ENCODE assay signal across 10 mouse cellular contexts in genomic region chr6:136468974-136469792, GRCm38 (mm10). TPM values are rescaled to one million over a fixed set of nuclear protein-coding genes. Genes with fewer than 3 reads are reported as not detected.
DNase-seq lines count a peak whose midpoint lies in the region; ATAC-seq and TF ChIP-seq lines count a peak whose summit lies in the region.
"Had no signal": no experiment of that assay in that cellular context is flagged by ENCODE, and none has a peak within 500 bp of the region (broad histone marks: within the 10 kb centered on the region; RNA-seq: fewer than 3 reads in every experiment).

No protein-coding gene starts in this region.

- no peak for ATAC-seq in hindbrain, embryonic 14.5 days (ENCODE audit: low FRiP score)
- ATAC-seq in liver, postnatal 0 days: no peak; the same call in 1 of the 2 replicates
- no peak; the same call in 1 of the 2 replicates for ATAC-seq in megakaryocyte progenitor cell, adult 5-6 weeks (replicated peaks; ENCODE audit: poor library complexity)

- dilution Hi-C loops in CH12.LX (cut with MboI; ENCODE audit: extremely low pct_ligation_motif_present, extremely low pct_unique_long_range_greater_than_20kb, low sequenced_read_pairs): no loop called here

- 16% methylated on average over 12 of the region's 12 CpGs for WGBS in hindbrain, embryonic 14.5 days
- 34% methylated on average over 12 of the region's 12 CpGs for WGBS in liver, postnatal 0 days (ENCODE audit: insufficient replicate concordance)

- no peak for TF ChIP-seq CTCF in CH12.LX (conservative IDR thresholded peaks at IDR 0.05 in 1 of 2, IDR thresholded peaks at IDR 0.05 in 1 of 2; ENCODE audit: low read depth in 2 of 2, low read length in 2 of 2)
- no peak for TF ChIP-seq CTCF in liver, postnatal 0 days (IDR thresholded peaks at IDR 0.05; ENCODE audit: low read depth)

- TF ChIP-seq EP300 in CH12.LX (IDR thresholded peaks at IDR 0.05; ENCODE audit: low read length): no peak
- TF ChIP-seq EP300 in liver, postnatal 0 days (IDR thresholded peaks at IDR 0.05; ENCODE audit: low read depth): no peak

- TF ChIP-seq POLR2A in CH12.LX (IDR thresholded peaks at IDR 0.05; ENCODE audit: low read depth, low read length): no peak

- no peak overlapping the region for H3K9ac ChIP-seq in CH12.LX (ENCODE audit: insufficient read depth, low read depth)
- H3K9ac ChIP-seq in hindbrain, embryonic 14.5 days: no peak overlapping the region
- 0 out of 2 replicates have a peak overlapping the region, but pooled peaks have one; percentile 32 for H3K9ac ChIP-seq in liver, postnatal 0 days (replicated peaks)

- H3K27me3 ChIP-seq in CH12.LX (replicated peaks): no peaks in the 10 kb centered on the region
- H3K27me3 ChIP-seq in hindbrain, embryonic 14.5 days (ENCODE audit: control insufficient read depth, insufficient read depth, low read length): no peaks in the 10 kb centered on the region
- H3K27me3 ChIP-seq in liver, postnatal 0 days (ENCODE audit: insufficient read depth, low read length): no peaks in the 10 kb centered on the region
- H3K27me3 ChIP-seq: Patski had no signal

- H3K36me3 ChIP-seq in CH12.LX (replicated peaks in 1 of 2; ENCODE audit: control insufficient read depth in 1 of 2, insufficient read depth in 1 of 2, low read length in 1 of 2): peaks cover 0 to 6% of the 10 kb centered on the region in 2 experiments
- no peaks in the 10 kb centered on the region for H3K36me3 ChIP-seq in hindbrain, embryonic 14.5 days (replicated peaks; ENCODE audit: control insufficient read depth, insufficient read depth)
- H3K36me3 ChIP-seq in liver, postnatal 0 days (replicated peaks; ENCODE audit: insufficient read depth, low read length): no peaks in the 10 kb centered on the region

- peaks cover 11% of the 10 kb centered on the region for H3K9me3 ChIP-seq in CH12.LX (replicated peaks; ENCODE audit: low read length)
- H3K9me3 ChIP-seq in hindbrain, embryonic 14.5 days (ENCODE audit: control insufficient read depth, low read length): no peaks in the 10 kb centered on the region
- H3K9me3 ChIP-seq in liver, postnatal 0 days (ENCODE audit: low read length): no peaks in the 10 kb centered on the region

- peak; percentile 18 for DNase-seq in gastrocnemius, postnatal 10 days
- no peak for DNase-seq in gastrocnemius, adult 8-10 months (ENCODE audit: low spot score in 2 of 2)
- no peak for DNase-seq in CH12.LX (ENCODE audit: extremely low read depth)
- DNase-seq in embryo, embryonic 10.5 days (ENCODE audit: low spot score): peak; percentile 51
- DNase-seq in hindbrain, embryonic 14.5 days (ENCODE audit: low spot score): no peak
- DNase-seq in liver, postnatal 0 days: no peak
- no peak for DNase-seq in ovary, postnatal 10 days (ENCODE audit: low spot score)

- TF ChIP-seq RAD21 in CH12.LX (IDR thresholded peaks at IDR 0.05; ENCODE audit: low read depth, low read length): no peak

- in situ Hi-C loops in CH12.LX (cut with MboI; ENCODE audit: low pct_ligation_motif_present, low pct_unique_long_range_greater_than_20kb, low sequenced_read_pairs): loop anchor here (5.0 kb wide), 1 partner anchor 63 kb away; no protein-coding TSS in a partner anchor

- H3K4me3 ChIP-seq in CH12.LX (replicated peaks in 1 of 3; ENCODE audit: low read depth in 2 of 3, low read length in 2 of 3, poor library complexity in 1 of 3): no peak overlapping the region
- H3K4me3 ChIP-seq in hindbrain, embryonic 14.5 days (replicated peaks; ENCODE audit: low read length): no peak overlapping the region
- H3K4me3 ChIP-seq in liver, postnatal 0 days (ENCODE audit: low read depth, low read length): no peak overlapping the region

- H3K4me2 ChIP-seq in CH12.LX (ENCODE audit: insufficient read depth, low read depth, poor library complexity, severe bottlenecking): no peak overlapping the region
- H3K4me2 ChIP-seq in hindbrain, embryonic 14.5 days (replicated peaks): no peak overlapping the region; the same call in 1 of the 2 replicates
- peak overlapping the region; percentile 53 for H3K4me2 ChIP-seq in liver, postnatal 0 days (ENCODE audit: low read depth, low read length)

- H3K79me2 ChIP-seq in CH12.LX (replicated peaks; ENCODE audit: control insufficient read depth, extremely low read depth, insufficient read depth, poor library complexity, severe bottlenecking): no peaks in the 10 kb centered on the region

- H3K27ac ChIP-seq in CH12.LX (ENCODE audit: insufficient read depth, low read depth): peak overlapping the region; percentile 71
- peak overlapping the region; percentile 97 for H3K27ac ChIP-seq in hindbrain, embryonic 14.5 days
- H3K27ac ChIP-seq in liver, postnatal 0 days (ENCODE audit: low read depth): peak overlapping the region; percentile 98

- peaks cover 16 to 70% of the 10 kb centered on the region in 2 experiments for H3K4me1 ChIP-seq in CH12.LX (ENCODE audit: control insufficient read depth in 1 of 2, insufficient read depth in 2 of 2)
- H3K4me1 ChIP-seq in hindbrain, embryonic 14.5 days (replicated peaks; ENCODE audit: control insufficient read depth, insufficient read depth, low read length): peaks cover 28% of the 10 kb centered on the region
- H3K4me1 ChIP-seq in liver, postnatal 0 days (ENCODE audit: insufficient read depth): peaks cover 67% of the 10 kb centered on the region

TF ChIP-seq in CH12.LX, 34 proteins besides CTCF, POLR2A, EP300 and RAD21:
- TF ChIP-seq CHD1 (IDR thresholded peaks at IDR 0.05; ENCODE audit: low read depth, low read length) (no peak), MAX (IDR thresholded peaks at IDR 0.05; ENCODE audit: low read length) (0 out of 2 replicates have a peak, but pooled peaks have one; percentile 42)

RNA-seq across cellular contexts. Expression of gene Atf7ip, which starts 36.8 kb away (rescaled TPM):
- 10 to 100 TPM; 51.8 to 80.1 TPM for total RNA-seq in gastrocnemius, postnatal 10 days (2021)
- total RNA-seq in gastrocnemius, adult 8-10 months (2022): 10 to 100 TPM; 35.7 to 46.2 (median 42.5) TPM
- total RNA-seq in CH12.LX (2012; rRNA removed) (20.4 and 35.4 TPM in 2 replicates), CH12.LX (2014; rRNA removed) (4.2 and 4.4 TPM in 2 replicates)
- 29.7 and 44.8 TPM in 2 replicates for polyA plus RNA-seq in CH12.LX (2012; ENCODE audit: insufficient read length, low read depth)
- 42.8 and 49.7 TPM in 2 replicates for polyA plus RNA-seq in hindbrain, embryonic 14.5 days (2014; fragmentation: Nextera tagmentation; extraction: Ambion mirVana)
- 5.6 and 6.6 TPM in 2 replicates for polyA plus RNA-seq in liver, postnatal 0 days (2015; fragmentation: Nextera tagmentation; extraction: Ambion mirVana)
- 83.1 and 106 TPM in 2 replicates for total RNA-seq in megakaryocyte progenitor cell, adult 5-6 weeks (2015)
- total RNA-seq in megakaryocyte progenitor cell, adult 5-6 weeks (2017): 30.1 and 39.4 TPM in 2 replicates

RNA-seq across cellular contexts. Expression of gene E330021D16Rik, which starts 53.8 kb away (rescaled TPM):
- total RNA-seq in gastrocnemius, postnatal 10 days (2021): not detected
- total RNA-seq in gastrocnemius, adult 8-10 months (2022): not detected
- total RNA-seq in CH12.LX (2012; rRNA removed) (not detected in 2 replicates), CH12.LX (2014; rRNA removed) (not detected in 2 replicates)
- polyA plus RNA-seq in CH12.LX (2012; ENCODE audit: insufficient read length, low read depth): not detected in 2 replicates
- polyA plus RNA-seq in hindbrain, embryonic 14.5 days (2014; fragmentation: Nextera tagmentation; extraction: Ambion mirVana): not detected in 2 replicates
- polyA plus RNA-seq in liver, postnatal 0 days (2015; fragmentation: Nextera tagmentation; extraction: Ambion mirVana): 0.47 and 0.67 TPM in 2 replicates
- not detected in 2 replicates for total RNA-seq in megakaryocyte progenitor cell, adult 5-6 weeks (2015)
- total RNA-seq in megakaryocyte progenitor cell, adult 5-6 weeks (2017): not detected in 2 replicates
- total RNA-seq: layer of hippocampus, adult 18-20 months had no signal
- polyA plus RNA-seq: Patski had no signal

Comparison
In these comparisons a context has a peak if more than half of its experiments do, and no peak if none do; other contexts are left out.
1. DNase-seq: peak in gastrocnemius, postnatal 10 days (single experiment) and embryo, embryonic 10.5 days (single experiment); none in gastrocnemius, adult 8-10 months (0 of 2), CH12.LX (single experiment), hindbrain, embryonic 14.5 days (single experiment), liver, postnatal 0 days (single experiment) and ovary, postnatal 10 days (single experiment).
2. Peak in every context shown above with its lines, with median percentiles within 50 percentile points of each other: H3K27ac ChIP-seq.